Mouse (Mus musculus) limb, embryonic 10.5 days (tissue): ENCODE results near the gene Kansl1. TPM values are rescaled to one million over a fixed set of nuclear protein-coding genes. Genes with fewer than 3 reads are reported as not detected.

Source experiments
- DNase-seq: peaks from one replicate; pipeline ENCODE4 v3.0.0-alpha.2; 2017; ENCODE audit warnings: low spot score
- H3K27ac ChIP-seq: fragments of 300-500 bp; sonication (generic); 2 replicates; pipeline ENCODE4 v1.5.1; 2016; ENCODE audit warnings: mild to moderate bottlenecking
- H3K27me3 ChIP-seq: fragments of 300-500 bp; sonication (generic); 2 replicates; pipeline ENCODE4 v1.6.1; 2016; ENCODE audit warnings: low read depth, mild to moderate bottlenecking; ENCODE audit not compliant: poor library complexity, severe bottlenecking
- H3K36me3 ChIP-seq: fragments of 300-500 bp; sonication (generic); 2 replicates; pipeline ENCODE4 v1.6.1; 2016; ENCODE audit warnings: mild to moderate bottlenecking, moderate library complexity
- H3K4me1 ChIP-seq: fragments of 300-500 bp; sonication (generic); 2 replicates; pipeline ENCODE4 v1.6.1; 2016
- H3K4me3 ChIP-seq: fragments of 300-500 bp; sonication (generic); 2 replicates; pipeline ENCODE4 v1.5.1; 2016; ENCODE audit warnings: mild to moderate bottlenecking, moderate library complexity
- H3K9me3 ChIP-seq: fragments of 300-500 bp; sonication (generic); replicated peaks from 2 replicates; pipeline ENCODE4 v1.6.1; 2016; ENCODE audit warnings: mild to moderate bottlenecking
- WGBS: fragments of 180-500 bp; shearing (Covaris S2); methylation state at CpG from one replicate; pipeline ENCODE4 v1.1.7; 2016; 5-methylcytosine and 5-hydroxymethylcytosine counted together
- polyA plus RNA-seq: library from polyadenylated mRNA; unstranded; fragments of >200 nt; fragmentation: Nextera tagmentation; extraction: Ambion mirVana; gene quantifications from 2 replicates; pipeline ENCODE4 v1.2.1, GENCODE M21; 2016

Kansl1 gene
- polyA plus RNA-seq, 1 experiment from 2014 or later = 30.4 TPM

DNA sequence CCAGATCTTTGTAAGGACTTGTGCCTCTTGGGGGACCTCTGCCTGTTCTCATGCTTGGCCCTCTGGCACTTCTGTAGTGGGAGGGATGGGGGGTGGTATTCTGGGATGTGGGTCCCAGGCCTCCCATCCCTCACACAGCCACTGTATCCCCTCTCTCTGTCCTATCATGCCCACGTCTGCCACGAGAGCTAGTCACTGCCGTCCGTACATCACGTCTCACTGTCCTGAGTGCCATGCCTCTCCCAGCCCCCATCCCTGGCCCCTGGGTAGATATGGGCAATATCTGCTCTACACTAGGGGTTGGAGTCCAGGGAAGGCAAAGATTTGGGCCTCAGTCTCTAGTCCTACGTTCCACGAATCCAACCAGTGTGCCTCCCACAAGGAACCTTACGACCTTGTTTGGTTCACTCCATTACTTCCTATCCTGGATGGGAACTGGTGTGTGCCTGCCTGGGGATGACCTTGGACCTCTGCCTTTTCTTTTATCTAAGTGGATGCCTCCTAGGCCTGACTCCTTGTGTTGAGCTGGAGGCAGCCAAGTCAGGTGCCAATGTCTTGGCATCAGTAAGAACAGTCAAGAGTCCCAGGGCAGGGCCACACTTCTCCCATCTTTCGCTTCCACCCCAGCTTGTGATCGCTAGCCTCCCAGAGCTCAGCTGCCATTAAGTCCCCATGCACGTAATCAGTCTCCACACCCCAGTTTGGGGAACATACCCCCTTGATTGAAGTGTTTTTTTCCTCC, 139.3 kb downstream of the Kansl1 start:
- Histone ChIP-seq H3K27me3 (no peaks in the 10 kb centered on the region), H3K9me3 (no peaks in the 10 kb centered on the region), H3K4me3 (no peak overlapping the region), H3K36me3 (peaks cover 33% of the 10 kb centered on the region), H3K4me1 (0 out of 2 replicates have a peak, but pooled peaks cover 5% of the 10 kb centered on the region), H3K27ac (no peak overlapping the region)
- no peak for DNase-seq
- 88% methylated on average over 11 of the region's 11 CpGs for WGBS

DNA sequence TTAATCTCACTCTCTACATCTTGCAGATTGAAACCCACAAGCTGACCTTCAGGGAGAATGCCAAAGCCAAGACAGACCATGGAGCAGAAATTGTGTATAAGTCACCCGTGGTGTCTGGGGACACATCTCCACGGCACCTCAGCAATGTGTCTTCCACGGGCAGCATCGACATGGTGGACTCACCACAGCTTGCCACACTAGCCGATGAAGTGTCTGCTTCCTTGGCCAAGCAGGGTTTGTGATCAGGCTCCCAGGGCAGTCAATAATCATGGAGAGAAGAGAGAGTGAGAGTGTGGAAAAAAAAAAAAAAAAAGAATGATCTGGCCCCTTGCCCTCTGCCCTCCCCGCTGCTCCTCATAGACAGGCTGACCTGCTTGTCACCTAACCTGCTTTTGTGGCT, 140.7 kb downstream of the Kansl1 start:
- Histone ChIP-seq H3K4me1 (0 out of 2 replicates have a peak, but pooled peaks cover 5% of the 10 kb centered on the region), H3K27me3 (no peaks in the 10 kb centered on the region), H3K4me3 (no peak overlapping the region), H3K36me3 (peaks cover 20% of the 10 kb centered on the region), H3K9me3 (no peaks in the 10 kb centered on the region), H3K27ac (no peak overlapping the region)
- 85% methylated on average over 6 of the region's 6 CpGs for WGBS
- DNase-seq = no peak

DNA sequence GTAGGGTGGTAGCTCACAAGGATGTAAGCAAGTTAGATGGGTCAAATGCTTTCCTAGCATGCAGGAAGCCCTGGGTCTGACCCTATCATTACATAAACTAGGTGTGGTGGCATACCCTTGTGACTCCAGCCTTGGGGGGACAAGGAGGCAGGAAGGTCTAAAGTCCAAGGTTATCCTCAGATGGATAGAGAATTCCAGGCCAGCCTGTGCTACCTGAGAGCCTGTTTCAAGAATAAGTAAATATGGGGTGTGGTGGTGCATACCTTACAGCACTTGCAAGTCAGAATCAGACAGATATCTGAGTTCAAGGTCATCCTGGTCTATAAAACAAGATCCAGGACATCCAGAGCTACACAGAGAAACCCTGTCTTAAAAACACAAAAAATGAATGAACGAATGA, 141.2 kb downstream of the Kansl1 start:
- Histone ChIP-seq H3K27ac (no peak overlapping the region), H3K9me3 (no peaks in the 10 kb centered on the region), H3K27me3 (no peaks in the 10 kb centered on the region), H3K4me1 (0 out of 2 replicates have a peak, but pooled peaks cover 5% of the 10 kb centered on the region), H3K36me3 (peaks cover 15% of the 10 kb centered on the region), H3K4me3 (no peak overlapping the region)
- WGBS = 97% methylated on average over 1 of the region's 1 CpGs
- DNase-seq = no peak

DNA sequence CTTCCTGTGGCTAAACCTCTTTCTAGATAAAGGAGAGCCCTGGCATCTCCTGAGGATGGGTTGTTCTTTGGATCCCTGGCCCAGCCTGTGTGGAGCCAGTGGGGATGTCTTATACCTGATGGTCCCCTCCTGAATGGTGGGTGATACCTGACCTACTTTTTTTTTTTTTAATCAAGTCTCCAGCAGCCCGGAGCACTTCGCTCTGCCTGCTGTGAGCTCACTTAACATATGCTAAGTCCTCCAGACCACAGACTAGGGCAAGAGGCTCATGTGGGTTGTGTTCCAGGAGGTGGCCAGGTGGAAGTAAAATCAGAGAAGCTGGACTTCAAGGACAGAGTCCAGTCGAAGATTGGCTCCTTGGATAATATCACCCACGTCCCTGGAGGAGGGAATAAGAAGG, 146.5 kb downstream of the Kansl1 start:
- Histone ChIP-seq H3K9me3 (no peaks in the 10 kb centered on the region), H3K27ac (no peak overlapping the region), H3K27me3 (peaks cover 38% of the 10 kb centered on the region), H3K4me1 (peaks cover 24% of the 10 kb centered on the region), H3K4me3 (no peak overlapping the region), H3K36me3 (no peaks in the 10 kb centered on the region)
- 28% methylated on average over 4 of the region's 4 CpGs for WGBS
- DNase-seq = no peak

DNA sequence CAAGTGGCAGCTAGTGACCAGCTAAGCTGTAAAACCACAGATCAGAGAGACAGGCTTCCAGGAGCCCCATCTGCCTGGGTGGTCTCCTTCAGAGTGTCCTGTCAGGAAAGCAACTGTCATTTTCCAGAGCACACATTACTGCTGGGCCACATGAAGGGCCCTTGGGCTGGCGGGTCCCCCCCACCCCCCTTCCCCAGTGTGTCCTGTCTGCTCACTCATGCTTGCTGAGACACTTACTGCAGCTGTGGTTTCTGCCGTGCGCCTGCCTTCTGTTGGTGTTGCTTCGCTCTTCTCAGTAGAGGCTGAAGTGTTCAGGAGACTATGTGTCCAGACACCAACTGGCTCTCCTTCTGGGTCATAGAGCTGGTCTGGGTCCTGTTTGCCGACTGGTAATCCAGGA, 148.2 kb downstream of the Kansl1 start:
- H3K27me3 ChIP-seq = peaks cover 38% of the 10 kb centered on the region
- no peak overlapping the region for H3K27ac ChIP-seq
- no peaks in the 10 kb centered on the region for H3K36me3 ChIP-seq
- peaks cover 24% of the 10 kb centered on the region for H3K4me1 ChIP-seq
- no peak overlapping the region for H3K4me3 ChIP-seq
- 41% methylated on average over 5 of the region's 5 CpGs for WGBS
- H3K9me3 ChIP-seq = no peaks in the 10 kb centered on the region
- DNase-seq = no peak

DNA sequence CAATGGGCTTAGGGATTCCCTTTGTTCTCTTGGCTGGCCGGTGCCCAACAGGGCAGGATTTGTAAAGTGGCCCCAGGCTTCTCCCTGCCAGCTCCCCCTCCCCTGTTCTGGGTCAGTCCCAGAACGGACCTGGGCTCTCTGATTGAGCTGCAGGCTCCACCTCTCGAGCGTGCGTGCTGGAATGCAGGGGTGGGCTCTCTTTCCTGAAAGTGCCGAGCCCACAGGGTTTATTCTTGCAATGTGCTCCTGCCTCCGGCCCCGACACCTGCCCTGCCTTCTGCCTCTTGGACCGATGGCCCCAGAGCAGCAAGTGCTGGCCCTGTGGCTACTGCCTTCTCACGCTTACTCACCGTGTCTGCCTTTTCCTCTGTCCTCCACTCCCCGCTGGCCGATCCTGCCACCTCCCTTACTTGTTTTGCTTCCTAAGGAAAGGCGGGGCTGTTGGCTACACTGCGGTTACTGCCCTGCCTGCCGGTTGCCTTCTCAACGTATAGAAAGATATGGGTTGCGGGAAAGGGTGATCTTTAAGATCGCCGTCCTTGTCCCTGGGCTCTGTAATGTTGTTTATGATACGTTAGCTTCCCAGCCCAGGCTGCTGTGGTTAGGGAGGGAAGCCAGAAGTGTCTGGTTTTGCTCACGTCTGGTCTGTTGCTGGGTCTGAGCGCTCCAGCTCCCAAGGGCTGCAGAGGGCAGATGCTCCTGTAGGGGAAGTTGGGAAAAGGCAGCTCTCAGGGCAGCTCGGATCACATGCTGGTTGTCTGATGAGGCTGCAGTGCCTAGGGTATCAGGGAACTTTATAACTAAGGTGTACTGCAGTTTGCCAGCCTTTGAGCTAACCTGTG, 149.5 kb downstream of the Kansl1 start:
- DNase-seq = peak; percentile 61
- Histone ChIP-seq H3K9me3 (no peaks in the 10 kb centered on the region), H3K4me1 (peaks cover 24% of the 10 kb centered on the region), H3K36me3 (no peaks in the 10 kb centered on the region), H3K27ac (peak overlapping the region; percentile 66), H3K27me3 (peaks cover 38% of the 10 kb centered on the region), H3K4me3 (peak overlapping the region; percentile 58)
- WGBS = under 1% methylated on average over 24 of the region's 24 CpGs

DNA sequence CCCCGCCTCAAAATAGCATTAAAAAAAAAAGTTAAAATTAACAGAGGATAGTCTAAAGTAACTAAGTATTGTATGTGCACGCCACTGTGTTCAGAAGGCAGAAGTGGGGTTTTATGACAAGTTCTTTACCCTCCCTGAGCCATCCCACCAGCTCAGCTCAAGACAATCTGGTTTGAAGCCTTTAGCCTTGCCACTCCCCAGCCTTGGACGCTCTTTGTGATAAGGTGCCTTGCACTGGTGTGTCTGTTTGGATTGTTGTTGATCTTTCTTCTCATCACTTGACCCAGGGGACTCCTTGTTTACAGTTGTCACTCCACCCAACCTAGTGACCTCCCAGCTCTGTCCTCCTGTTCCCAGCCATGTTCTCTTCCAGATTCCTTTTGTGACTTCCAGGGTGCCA, 151.0 kb downstream of the Kansl1 start:
- Histone ChIP-seq H3K27me3 (peaks cover 38% of the 10 kb centered on the region), H3K27ac (no peak overlapping the region)

DNA sequence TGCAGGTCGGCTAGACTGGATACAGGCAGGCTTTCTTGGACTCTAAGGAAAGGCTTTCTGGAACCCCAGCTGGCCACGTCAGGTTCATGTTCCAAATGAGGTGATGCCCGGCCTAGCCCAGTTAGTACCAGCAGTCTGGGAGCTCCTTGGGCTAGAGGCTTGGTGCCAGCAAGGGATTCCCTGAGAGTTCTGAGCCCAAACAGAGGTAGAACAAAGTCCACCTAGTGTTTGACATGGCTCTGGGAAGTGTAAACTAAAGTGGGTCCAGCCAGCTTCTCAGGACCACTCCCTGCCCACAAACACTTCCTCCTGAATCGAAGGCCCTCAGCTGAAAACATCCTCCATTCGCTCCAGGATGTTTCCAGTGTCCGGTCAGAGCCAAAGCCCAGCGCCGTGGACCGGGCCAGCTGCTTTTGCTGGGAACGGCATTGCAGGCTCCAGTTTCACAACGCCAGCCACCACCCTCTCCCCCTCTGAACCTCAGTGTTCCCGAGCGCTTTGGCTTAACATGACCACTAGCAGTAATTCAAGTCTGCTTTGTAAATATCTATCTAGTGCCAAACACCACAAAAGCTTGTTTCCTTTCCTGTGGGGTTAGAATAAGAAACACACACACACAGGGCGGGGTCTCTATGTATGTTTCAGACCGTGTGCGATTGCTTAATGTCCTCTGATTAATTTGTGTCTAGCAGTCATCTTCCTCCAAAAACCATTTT, 151.8 kb downstream of the Kansl1 start:
- Histone ChIP-seq H3K4me3 (no peak overlapping the region), H3K36me3 (no peaks in the 10 kb centered on the region), H3K27me3 (peaks cover 37% of the 10 kb centered on the region), H3K4me1 (peaks cover 24% of the 10 kb centered on the region), H3K9me3 (no peaks in the 10 kb centered on the region), H3K27ac (no peak overlapping the region)
- 76% methylated on average over 16 of the region's 16 CpGs for WGBS
- DNase-seq = no peak

More for the DNA sequence above, 151.0 kb downstream of the Kansl1 start:
- Histone ChIP-seq H3K9me3 (no peaks in the 10 kb centered on the region), H3K4me3 (no peak overlapping the region), H3K4me1 (peaks cover 24% of the 10 kb centered on the region), H3K36me3 (no peaks in the 10 kb centered on the region)
- no peak for DNase-seq
- 75% methylated on average over 3 of the region's 3 CpGs for WGBS

DNA sequence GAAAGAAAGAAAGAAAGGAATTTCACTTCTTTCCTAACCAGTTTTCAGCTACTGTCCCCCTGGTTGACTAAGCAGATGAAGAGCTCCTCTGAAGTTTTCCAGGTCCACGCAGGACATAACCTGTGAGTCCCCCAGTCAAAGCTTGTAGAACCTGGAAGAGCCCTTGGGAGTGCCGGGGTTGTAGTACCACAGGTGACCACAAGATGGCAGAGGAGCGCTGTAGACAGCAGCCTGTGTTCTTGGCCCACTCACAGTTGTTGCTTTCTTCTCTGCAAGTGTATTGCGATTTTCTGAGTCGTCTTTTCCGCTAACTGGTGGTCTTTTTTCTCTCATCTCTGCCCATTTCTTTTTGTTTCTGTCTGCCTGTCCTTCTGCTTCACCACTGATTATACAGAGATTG, 153.0 kb downstream of the Kansl1 start:
- 9% methylated on average over 6 of the region's 6 CpGs for WGBS
- DNase-seq = peak; percentile 91
- Histone ChIP-seq H3K4me1 (peaks cover 24% of the 10 kb centered on the region), H3K36me3 (no peaks in the 10 kb centered on the region), H3K27me3 (peaks cover 39% of the 10 kb centered on the region), H3K9me3 (no peaks in the 10 kb centered on the region), H3K27ac (no peak overlapping the region), H3K4me3 (no peak overlapping the region)

DNA sequence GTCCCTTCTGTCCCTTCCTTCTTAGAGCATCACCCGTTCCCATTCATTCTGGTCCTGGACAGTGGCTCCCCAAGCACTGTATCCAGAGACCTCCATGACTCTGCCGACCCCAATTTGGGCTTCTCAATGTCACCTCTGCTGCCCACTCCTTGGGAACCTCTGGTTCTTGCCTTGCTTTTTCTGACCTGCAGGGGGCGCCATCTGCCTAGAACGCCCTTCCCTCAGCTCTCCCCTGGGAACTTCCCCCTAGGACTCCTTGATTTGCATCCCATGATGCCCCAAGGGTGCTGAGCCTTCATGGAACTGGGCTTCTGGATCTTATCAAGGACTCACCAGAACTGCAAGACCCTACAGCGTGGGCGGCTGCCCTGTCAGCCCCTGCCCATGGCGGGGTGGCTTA, 157.0 kb downstream of the Kansl1 start:
- no peaks in the 10 kb centered on the region for H3K9me3 ChIP-seq
- peaks cover 5% of the 10 kb centered on the region for H3K4me1 ChIP-seq
- H3K4me3 ChIP-seq = no peak overlapping the region
- 68% methylated on average over 7 of the region's 7 CpGs for WGBS
- no peak for DNase-seq
- H3K36me3 ChIP-seq = no peaks in the 10 kb centered on the region
- peaks cover 38% of the 10 kb centered on the region for H3K27me3 ChIP-seq
- no peak overlapping the region for H3K27ac ChIP-seq

DNA sequence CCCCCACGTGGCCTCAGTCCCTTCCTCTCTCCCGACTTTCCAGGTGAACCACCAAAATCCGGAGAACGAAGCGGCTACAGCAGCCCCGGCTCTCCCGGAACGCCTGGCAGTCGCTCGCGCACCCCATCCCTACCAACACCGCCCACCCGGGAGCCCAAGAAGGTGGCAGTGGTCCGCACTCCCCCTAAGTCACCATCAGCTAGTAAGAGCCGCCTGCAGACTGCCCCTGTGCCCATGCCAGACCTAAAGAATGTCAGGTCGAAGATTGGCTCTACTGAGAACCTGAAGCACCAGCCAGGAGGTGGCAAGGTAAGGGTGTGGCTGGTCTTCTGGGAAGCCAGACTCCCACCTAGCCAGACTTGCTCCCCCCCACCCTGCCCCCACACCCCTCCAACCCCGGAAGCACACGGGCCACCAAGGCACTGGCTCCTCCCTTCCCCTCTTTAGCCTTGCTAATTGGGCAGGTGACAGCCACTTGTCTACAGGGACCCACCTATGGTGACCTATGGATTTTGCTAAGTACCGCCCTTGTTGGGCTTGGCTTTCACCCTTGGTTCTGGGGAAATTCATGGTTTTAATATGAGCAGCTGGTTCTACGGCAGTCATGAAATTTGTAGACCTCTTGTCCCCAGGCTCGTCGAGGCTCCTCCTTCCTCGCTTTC, 158.3 kb downstream of the Kansl1 start:
- H3K36me3 ChIP-seq = no peaks in the 10 kb centered on the region
- H3K27me3 ChIP-seq = peaks cover 38% of the 10 kb centered on the region
- no peak for DNase-seq
- H3K27ac ChIP-seq = peak overlapping the region; percentile 54; the same call in 1 of the 2 replicates
- peaks cover 5% of the 10 kb centered on the region for H3K4me1 ChIP-seq
- 13% methylated on average over 23 of the region's 23 CpGs for WGBS
- peak overlapping the region; percentile 36 for H3K4me3 ChIP-seq
- no peaks in the 10 kb centered on the region for H3K9me3 ChIP-seq
